Mouse (Mus musculus) liver, embryonic 14.5 days (tissue): Measurements from ENCODE around the gene Rnf7. TPM values are rescaled to one million over a fixed set of nuclear protein-coding genes. Genes with fewer than 3 reads are reported as not detected.

Experiments
- ATAC-seq: fragments of 200-750 bp; cut with Nextera tagmentation; 2 replicates; pipeline ENCODE4 v1.8.0; 2017; ENCODE audit warnings: moderate number of reproducible peaks, mild to moderate bottlenecking, moderate library complexity; ENCODE audit not compliant: insufficient read depth
- DNase-seq, 3 experiments: peaks; one replicate each; pipeline ENCODE4 v3.0.0-alpha.2; 2012 to 2013; ENCODE audit warnings: low read depth in 3 of 3, low spot score in 3 of 3
- H3K27ac ChIP-seq: fragments of 300-500 bp; sonication (generic); 2 replicates; pipeline ENCODE4 v1.5.1; 2014; ENCODE audit warnings: moderate library complexity, mild to moderate bottlenecking, control low read depth, inconsistent platforms
- H3K27me3 ChIP-seq: fragments of 300-500 bp; sonication (generic); 2 replicates; pipeline ENCODE4 v1.6.1; 2014; ENCODE audit warnings: mild to moderate bottlenecking, low read length, moderate library complexity; ENCODE audit not compliant: control insufficient read depth, insufficient read depth
- H3K36me3 ChIP-seq: fragments of 300-500 bp; sonication (generic); replicated peaks from 2 replicates; pipeline ENCODE4 v1.6.1; 2014; ENCODE audit warnings: low read depth; ENCODE audit not compliant: control insufficient read depth, insufficient read depth
- H3K4me1 ChIP-seq, 2 experiments: fragments of 200-500 bp in 1 of 2; fragments of 300-500 bp in 1 of 2; sonication (generic) in 1 of 2; replicated peaks; 2 replicates each; pipeline ENCODE4 v1.6.1; 2012 to 2014; ENCODE audit warnings: antibody characterized with exemption in 1 of 2, inconsistent platforms in 1 of 2, low read length in 1 of 2; ENCODE audit not compliant: control insufficient read depth in 2 of 2, insufficient read depth in 2 of 2
- H3K4me2 ChIP-seq: fragments of 300-500 bp; sonication (generic); 2 replicates; pipeline ENCODE4 v1.6.1; 2014; ENCODE audit warnings: low read depth, mild to moderate bottlenecking, control low read depth, moderate library complexity
- H3K4me3 ChIP-seq, 2 experiments: fragments of 200-500 bp in 1 of 2; fragments of 300-500 bp in 1 of 2; sonication (generic) in 1 of 2; 2 replicates each; pipeline ENCODE4 v1.5.1; 2012 to 2014; ENCODE audit warnings: low read depth in 2 of 2, low read length in 2 of 2, mild to moderate bottlenecking in 2 of 2, control low read depth in 1 of 2, inconsistent platforms in 1 of 2, moderate library complexity in 1 of 2; ENCODE audit not compliant: insufficient read depth in 1 of 2
- H3K9ac ChIP-seq: fragments of 300-500 bp; sonication (generic); replicated peaks from 2 replicates; pipeline ENCODE4 v1.6.1; 2014; ENCODE audit warnings: mild to moderate bottlenecking, control low read depth, moderate library complexity
- H3K9me3 ChIP-seq: fragments of 300-500 bp; sonication (generic); 2 replicates; pipeline ENCODE4 v1.6.1; 2016; ENCODE audit warnings: low read length, mixed read lengths; ENCODE audit not compliant: control insufficient read depth
- CTCF ChIP-seq: IDR thresholded peaks from 2 replicates; pipeline ENCODE4 v1.5.1; 2016; ENCODE audit warnings: antibody characterized with exemption, low read depth, control low read depth
- EP300 ChIP-seq: IDR thresholded peaks from 2 replicates; pipeline ENCODE4 v1.6.1; 2016; ENCODE audit warnings: antibody characterized with exemption, low read depth
- WGBS: fragments of 180-500 bp; shearing (Covaris S2); extraction: QIAGEN DNeasy Blood & Tissue Kit; methylation state at CpG from one replicate; pipeline ENCODE4 v1.1.7; 2014; ENCODE audit not compliant: insufficient replicate concordance; 5-methylcytosine and 5-hydroxymethylcytosine counted together
- polyA plus RNA-seq, 2 experiments: library from polyadenylated mRNA; depleted of rRNA in 1 of 2; stranded (reverse) in 1 of 2; unstranded in 1 of 2; fragments of >200 nt; fragmentation: Nextera tagmentation in 1 of 2; extraction: Ambion mirVana in 1 of 2; gene quantifications; 2 replicates each; pipeline versions ENCODE4 v1.2.1 to v1.2.3; 2012 to 2014

Gene Rnf7
- polyA plus RNA-seq, 2 experiments: 64.2 to 78.6 TPM

DNA sequence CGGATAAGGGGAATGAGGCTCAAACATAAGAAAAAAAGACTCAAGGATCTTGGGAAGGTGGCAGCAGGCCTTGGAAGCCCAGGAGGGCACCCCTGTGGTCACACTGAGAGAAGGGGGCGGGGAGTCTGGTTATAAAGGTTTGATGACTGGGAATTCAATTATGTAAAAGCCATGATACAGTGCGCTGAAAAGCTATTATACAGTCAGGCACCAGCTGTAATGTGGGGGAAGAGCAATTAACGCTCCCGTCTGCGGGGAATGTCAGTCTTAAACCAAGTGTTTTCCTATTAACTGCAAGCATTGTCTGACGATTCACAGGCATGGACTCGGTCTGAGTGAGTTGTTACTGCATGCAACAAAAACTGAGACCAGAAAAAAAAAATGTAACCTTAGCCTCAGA, 22.9 kb downstream of the Rnf7 start:
- H3K36me3 ChIP-seq: no peaks in the 10 kb centered on the region
- H3K9me3 ChIP-seq: no peaks in the 10 kb centered on the region
- H3K4me3 ChIP-seq: no peak overlapping the region
- H3K27ac ChIP-seq: no peak overlapping the region
- 0 out of 4 replicates have a peak, but pooled peaks cover 0 to 2% of the 10 kb centered on the region in 2 experiments for H3K4me1 ChIP-seq
- H3K4me2 ChIP-seq: no peak overlapping the region
- WGBS: 73% methylated on average over 8 of the region's 8 CpGs
- TF ChIP-seq EP300: no peak
- ATAC-seq: no peak
- DNase-seq: no peak
- no peaks in the 10 kb centered on the region for H3K27me3 ChIP-seq
- H3K9ac ChIP-seq: no peak overlapping the region

DNA sequence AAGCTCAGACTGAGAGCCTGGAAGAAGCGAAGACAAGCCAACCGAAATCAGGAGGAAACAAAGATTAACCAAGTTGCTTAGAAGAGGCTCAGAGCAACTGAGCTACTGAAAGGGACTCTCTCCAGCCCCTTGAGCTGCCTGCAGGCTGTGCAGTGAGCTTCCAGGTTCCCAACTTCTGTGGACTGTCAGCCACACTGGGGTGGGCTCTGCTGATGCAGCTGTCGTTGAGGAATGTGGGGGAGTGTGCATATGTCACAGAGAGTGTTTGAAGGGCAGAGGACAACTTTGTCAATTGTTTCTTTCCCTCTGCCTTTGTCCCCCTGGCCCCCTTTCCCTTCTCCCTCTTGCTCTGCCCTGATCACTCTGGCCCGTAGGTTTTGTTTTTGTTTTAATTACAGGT, 25.5 kb downstream of the Rnf7 start:
- DNase-seq (no peak), ATAC-seq (no peak)
- Histone ChIP-seq H3K27ac (no peak overlapping the region), H3K9ac (no peak overlapping the region), H3K36me3 (no peaks in the 10 kb centered on the region), H3K4me3 (no peak overlapping the region), H3K27me3 (no peaks in the 10 kb centered on the region), H3K4me2 (no peak overlapping the region), H3K4me1 (0 out of 4 replicates have a peak, but pooled peaks cover 0 to 2% of the 10 kb centered on the region in 2 experiments), H3K9me3 (no peaks in the 10 kb centered on the region)
- TF ChIP-seq CTCF (no peak), EP300 (no peak)
- WGBS: 64% methylated on average over 4 of the region's 4 CpGs

DNA sequence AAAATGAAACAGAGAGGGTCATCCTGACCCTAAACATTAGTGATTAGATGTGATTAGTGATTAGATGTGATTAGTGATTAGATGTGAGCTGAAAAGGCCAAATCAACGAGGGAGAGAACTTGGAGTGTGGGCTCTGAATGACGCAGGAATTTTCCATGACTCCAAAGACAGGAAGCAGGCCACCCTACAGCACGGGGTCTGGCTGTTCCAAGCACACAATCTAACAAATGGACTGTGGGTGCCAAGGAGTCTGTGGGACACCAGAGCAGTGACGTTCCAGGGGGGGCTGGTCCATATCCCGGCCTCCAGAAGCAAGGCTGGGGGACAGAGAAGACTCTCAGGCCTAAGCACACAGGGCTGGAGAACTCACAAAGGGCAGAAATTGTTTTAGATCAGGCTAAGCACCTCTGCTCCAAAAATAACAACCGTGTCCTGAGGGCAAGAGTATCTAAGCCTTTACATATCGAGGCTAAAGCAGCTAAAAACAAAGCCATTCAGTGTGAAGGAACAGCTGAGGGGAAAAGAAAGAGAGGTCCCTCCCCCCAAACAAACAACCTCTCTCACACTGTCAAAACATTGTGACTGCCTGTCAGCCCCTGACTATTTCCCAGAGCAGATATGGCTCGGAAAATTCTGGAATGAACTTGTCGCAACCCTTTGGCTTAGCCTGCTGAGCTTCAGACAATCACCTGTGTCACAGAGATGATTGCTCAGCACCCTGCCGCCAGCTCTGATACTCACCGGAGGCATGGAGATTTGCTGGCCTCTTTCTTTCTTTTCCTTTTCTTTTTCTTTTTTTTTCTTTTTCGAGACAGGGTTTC, 27.4 kb downstream of the Rnf7 start:
- DNase-seq (no peak), ATAC-seq (no peak)
- H3K4me1 ChIP-seq: no peaks in the 10 kb centered on the region
- no peak overlapping the region for H3K4me3 ChIP-seq
- H3K9me3 ChIP-seq: no peaks in the 10 kb centered on the region
- no peak overlapping the region for H3K4me2 ChIP-seq
- H3K27me3 ChIP-seq: no peaks in the 10 kb centered on the region
- no peaks in the 10 kb centered on the region for H3K36me3 ChIP-seq
- 48% methylated on average over 12 of the region's 12 CpGs for WGBS
- H3K27ac ChIP-seq: no peak overlapping the region
- H3K9ac ChIP-seq: no peak overlapping the region
- TF ChIP-seq EP300 (no peak), CTCF (no peak)

DNA sequence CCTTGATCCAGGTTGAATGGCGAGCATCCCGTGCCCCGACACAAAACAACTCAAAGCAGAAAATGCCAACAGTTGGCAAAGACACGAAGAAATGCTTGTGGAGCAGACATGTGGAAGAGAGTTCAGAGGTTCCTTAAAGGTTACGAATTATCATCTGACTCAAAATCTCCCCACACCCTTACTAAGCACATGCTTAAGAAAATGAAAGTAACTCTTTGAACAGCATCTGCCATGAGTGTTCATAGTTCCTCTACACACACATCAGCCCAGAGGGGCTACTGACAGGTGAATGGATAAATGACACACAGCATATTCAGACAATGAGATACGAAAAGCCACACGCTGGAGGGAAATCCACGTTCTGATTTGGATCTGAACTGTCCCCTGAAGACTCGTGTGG, 29.0 kb downstream of the Rnf7 start:
- H3K9ac ChIP-seq: no peak overlapping the region
- no peaks in the 10 kb centered on the region for H3K9me3 ChIP-seq
- H3K27ac ChIP-seq: no peak overlapping the region
- H3K4me3 ChIP-seq: no peak overlapping the region
- DNase-seq (no peak), ATAC-seq (no peak)
- H3K36me3 ChIP-seq: no peaks in the 10 kb centered on the region
- no peaks in the 10 kb centered on the region for H3K4me1 ChIP-seq
- no peak overlapping the region for H3K4me2 ChIP-seq
- TF ChIP-seq EP300 (no peak), CTCF (no peak)
- no peaks in the 10 kb centered on the region for H3K27me3 ChIP-seq
- 60% methylated on average over 9 of the region's 9 CpGs for WGBS

DNA sequence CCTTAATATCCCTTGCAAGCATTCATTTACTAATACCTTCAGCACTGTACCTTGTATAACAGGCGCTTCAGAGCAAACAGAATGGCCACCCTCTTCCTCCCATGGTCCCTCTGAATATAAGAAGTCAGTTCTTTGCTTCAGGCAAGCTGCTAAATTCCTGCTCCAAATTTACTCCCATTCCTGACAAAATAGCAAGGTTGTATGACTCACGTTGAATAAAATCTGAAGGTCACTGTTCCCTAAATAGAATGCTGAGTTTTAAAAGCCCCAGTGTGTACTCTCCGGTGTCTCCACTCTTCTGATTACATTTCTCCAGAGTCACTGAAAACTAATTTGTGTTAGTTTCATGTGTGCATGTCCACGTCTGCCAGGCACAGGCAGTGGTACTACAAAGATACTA, 33.1 kb downstream of the Rnf7 start:
- ATAC-seq (no peak), DNase-seq (no peak)
- H3K36me3 ChIP-seq: no peaks in the 10 kb centered on the region
- TF ChIP-seq EP300: no peak
- TF ChIP-seq CTCF: no peak
- H3K4me3 ChIP-seq: no peak overlapping the region
- WGBS: 54% methylated on average over 4 of the region's 4 CpGs
- no peak overlapping the region for H3K27ac ChIP-seq
- no peaks in the 10 kb centered on the region for H3K9me3 ChIP-seq
- no peaks in the 10 kb centered on the region for H3K27me3 ChIP-seq
- no peaks in the 10 kb centered on the region for H3K4me1 ChIP-seq
- H3K9ac ChIP-seq: no peak overlapping the region
- no peak overlapping the region for H3K4me2 ChIP-seq
